Mouse (Mus musculus) heart, adult 2 months (tissue): ENCODE data around the gene Prpsap1.
A peak's percentile ranks its signal among the peaks of the same experiment; 100 is the strongest.

Experiments used
- CTCF ChIP-seq: fragments of 200-600 bp; IDR thresholded peaks from 2 replicates; pipeline ENCODE4 v1.8.1; 2022; ENCODE audit warnings: antibody characterized with exemption, mild to moderate bottlenecking, moderate library complexity
- POLR2A ChIP-seq: fragments of 200-500 bp; IDR thresholded peaks from 2 replicates; pipeline ENCODE4 v1.6.1; 2011; ENCODE audit warnings: mild to moderate bottlenecking, low read depth, low read length, control low read depth; ENCODE audit not compliant: insufficient read depth

DNA sequence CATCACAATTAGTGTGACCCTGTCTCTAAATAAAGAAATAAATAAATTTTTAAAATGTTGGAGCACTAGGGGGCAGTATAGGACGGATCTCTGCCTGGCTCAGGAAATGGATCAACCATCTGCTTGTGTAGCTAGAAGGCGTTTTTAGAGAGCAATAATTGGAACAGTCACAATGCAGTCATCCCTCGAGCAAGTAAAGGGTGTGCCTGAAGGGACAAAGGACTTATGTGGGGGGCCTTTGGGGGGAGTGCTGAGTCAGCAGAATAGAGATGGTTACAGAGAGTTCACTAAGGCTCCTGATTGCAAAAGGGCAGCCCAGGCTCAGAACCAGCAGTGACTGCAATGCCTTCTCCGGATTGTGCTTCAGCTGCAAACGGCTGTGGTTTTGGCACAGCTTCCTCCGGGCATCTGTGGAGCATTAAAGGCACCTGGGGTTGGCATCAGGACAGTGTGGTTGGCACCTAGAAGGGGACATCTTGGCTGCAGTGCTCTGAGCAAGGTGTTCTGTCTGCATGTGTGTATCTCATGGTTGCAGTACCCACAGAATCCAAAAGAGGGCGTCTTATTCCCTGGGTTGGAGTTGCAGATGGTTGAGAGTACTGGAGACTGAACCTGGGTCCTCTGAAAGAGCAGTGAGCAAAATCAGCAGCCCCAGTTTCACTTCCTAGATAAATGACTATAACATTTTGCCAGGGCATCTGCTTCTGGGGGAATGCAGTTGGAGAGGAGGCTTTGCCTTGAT lies 7.2 kb upstream of the Prpsap1 start:
- TF ChIP-seq CTCF (peak; percentile 69), POLR2A (no peak)
